Mouse (Mus musculus) lung, adult 10 weeks (tissue): Measurements from ENCODE around the gene Rhov. TPM values are rescaled to one million over a fixed set of nuclear protein-coding genes. Genes with fewer than 3 reads are reported as not detected.

Source experiments
- polyA plus RNA-seq: library from polyadenylated mRNA; stranded (reverse); fragments of 350-450 nt; fragmentation: Illumina TruSeq; extraction: RNeasy Lipid Tissue Mini Kit (QIAGEN cat#74804); gene quantifications from one replicate; pipeline ENCODE4 v1.2.3, GENCODE M21; 2014; ENCODE audit warnings: low read depth, low replicate concordance; ENCODE audit not compliant: insufficient read depth

The Rhov gene
- polyA plus RNA-seq: 1.7 TPM

GRCm38 (mm10) chr2:119270643-119271331 is at the start of gene Rhov:
Rhov (minus strand) TSS chr2:119271272.

GRCm38 (mm10) chr2:119288270-119288882 is 17.3 kb upstream of the Rhov start, which contains the start of gene Vps18:
Vps18 (plus strand) TSS chr2:119288740.

GRCm38 (mm10) chr2:119237210-119237870 is 33.7 kb downstream of the Rhov start, which contains the start of gene Spint1:
Spint1 (plus strand) TSS chr2:119237362.

GRCm38 (mm10) chr2:119229775-119230704 is 41.0 kb downstream of the Rhov start, which contains the start of gene Ppp1r14d:
Ppp1r14d (minus strand) TSS chr2:119229906.

Other genes with a start within 250 kb of the Rhov start
- gene Ccdc32, start 241.9 kb downstream of the Rhov start, polyA plus RNA-seq: 14.1 TPM
- 1.1 TPM for gene Rpusd2, start 236.5 kb downstream of the Rhov start, polyA plus RNA-seq
- 0.06 TPM for gene Knl1, start 224.2 kb downstream of the Rhov start, polyA plus RNA-seq
- 0.85 TPM for gene Rad51, start 158.5 kb downstream of the Rhov start, polyA plus RNA-seq
- 20.4 TPM for gene Rmdn3, start 114.2 kb downstream of the Rhov start, polyA plus RNA-seq
- gene Gchfr, start 103.5 kb downstream of the Rhov start, polyA plus RNA-seq: 5.3 TPM
- not detected for gene Gm14137, start 96.8 kb downstream of the Rhov start, polyA plus RNA-seq
- 17.0 TPM for gene Zfyve19, start 62.7 kb downstream of the Rhov start, polyA plus RNA-seq
- gene Dnajc17, start 62.5 kb downstream of the Rhov start, polyA plus RNA-seq: 13.5 TPM
- gene Ppp1r14d, start 41.4 kb downstream of the Rhov start, polyA plus RNA-seq: 5.5 TPM
- 27.2 TPM for gene Spint1, start 33.9 kb downstream of the Rhov start, polyA plus RNA-seq
- 7.4 TPM for gene Vps18, start 17.5 kb upstream of the Rhov start, polyA plus RNA-seq
- 31.5 TPM for gene Dll4, start 54.5 kb upstream of the Rhov start, polyA plus RNA-seq
- gene Chac1, start 80.0 kb upstream of the Rhov start, polyA plus RNA-seq: 2.2 TPM
- gene Ino80, start 206.4 kb upstream of the Rhov start, polyA plus RNA-seq: 5.4 TPM